Mouse (Mus musculus) heart, postnatal 10 days (tissue): Measurements from ENCODE around the gene Tmem158. TPM values are rescaled to one million over a fixed set of nuclear protein-coding genes. Genes with fewer than 3 reads are reported as not detected.

Source experiments
- total RNA-seq, 2 experiments: library from RNA; stranded (reverse); gene quantifications; 2 replicates each; pipeline ENCODE4 v1.2.3; 2021

Gene Tmem158
- total RNA-seq, 2 experiments from 2014 or later = 15.9 to 16.6 TPM

Other genes starting within 250 kb of the Tmem158 start
- gene Tmem42, start 239.4 kb downstream of the Tmem158 start, total RNA-seq = 10 to 100 TPM; 12.3 to 12.4 TPM
- gene Tgm4, start 226.0 kb downstream of the Tmem158 start, total RNA-seq = not detected
- gene Zdhhc3, start 147.6 kb downstream of the Tmem158 start, total RNA-seq = 10 to 100 TPM; 50.7 to 53.5 TPM
- gene Exosc7, start 147.5 kb downstream of the Tmem158 start, total RNA-seq = 10 to 100 TPM; 23.0 to 29.2 TPM
- 10 to 100 TPM; 69.1 to 72.0 TPM for gene Clec3b, start 109.8 kb downstream of the Tmem158 start, total RNA-seq
- gene Cdcp1, start 44.7 kb downstream of the Tmem158 start, total RNA-seq = under 1 TPM; 0.07 to 0.20 TPM
- gene Lars2, start 106.2 kb upstream of the Tmem158 start, total RNA-seq = 10 to 100 TPM; 49.8 to 50.8 TPM
- gene Limd1, start 217.9 kb upstream of the Tmem158 start, total RNA-seq = 10 to 100 TPM; 49.6 to 53.5 TPM